Mouse (Mus musculus) urinary bladder, postnatal 0 days (tissue): ENCODE measurements around the gene Zfp13. TPM values are rescaled to one million over a fixed set of nuclear protein-coding genes. Genes with fewer than 3 reads are reported as not detected.

Source experiments
- polyA plus RNA-seq: library from polyadenylated mRNA; unstranded; fragments of >200 nt; fragmentation: Nextera tagmentation; extraction: Ambion mirVana; gene quantifications from 2 replicates; pipeline ENCODE4 v1.2.1, GENCODE M21; 2015

Gene Zfp13
- polyA plus RNA-seq: 4.9 and 5.1 TPM in 2 replicates

DNA sequence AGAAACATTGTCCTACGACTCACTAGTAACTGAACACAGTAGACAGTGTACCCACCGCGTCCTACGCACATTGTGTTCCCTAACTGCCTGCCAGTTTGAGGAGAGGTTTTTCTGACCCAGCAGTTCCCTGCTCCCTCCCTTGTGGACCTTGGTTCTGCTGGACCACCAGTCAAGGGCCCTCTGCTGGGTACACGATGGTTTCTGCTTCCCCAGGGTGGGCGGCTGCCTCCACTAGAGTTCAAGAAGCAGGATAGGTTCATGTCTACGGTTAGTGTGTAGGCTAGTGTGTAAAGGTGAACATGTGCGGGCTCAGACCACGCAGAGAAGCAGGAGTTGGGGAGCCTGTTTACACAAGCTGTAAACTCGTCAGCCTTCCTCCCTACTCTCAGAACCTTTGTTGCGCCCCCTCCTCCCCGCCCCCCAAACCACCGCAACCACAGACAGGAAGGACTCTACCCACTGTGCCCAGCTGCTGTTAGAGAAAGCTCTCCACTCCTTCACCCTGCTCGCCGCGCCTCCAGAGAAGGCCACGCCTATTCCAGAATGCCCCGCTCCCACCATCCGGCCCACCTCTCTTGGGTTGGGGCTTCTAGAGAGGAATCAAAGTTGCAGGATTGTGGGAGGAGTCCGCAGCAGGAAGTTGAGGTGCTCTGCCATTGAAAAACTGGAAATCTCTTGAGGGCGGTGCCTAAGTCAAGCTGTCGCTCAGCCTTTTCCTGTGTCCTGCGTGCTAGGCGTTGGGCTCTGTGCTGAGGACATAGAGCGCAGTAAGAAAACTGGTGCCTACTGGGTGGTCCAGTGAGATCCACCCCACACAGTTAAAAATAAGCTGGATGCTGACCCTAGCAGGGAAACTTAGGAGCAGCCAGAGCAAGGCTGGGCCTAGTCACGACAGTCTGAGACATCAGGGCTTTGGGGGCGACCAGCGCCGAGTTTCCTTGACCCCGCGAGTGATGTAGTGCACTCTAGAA is at the start of gene Zfp13:
TSS of gene Zfp13 (minus strand) at position 906 of the 971 bp plus-strand sequence.

GRCm38 (mm10) chr17:23644613-23645495 is 45.6 kb upstream of the Zfp13 start, which contains the start of gene Mmp25:
Gene Mmp25, minus strand, starts transcription at chr17:23645277.

DNA sequence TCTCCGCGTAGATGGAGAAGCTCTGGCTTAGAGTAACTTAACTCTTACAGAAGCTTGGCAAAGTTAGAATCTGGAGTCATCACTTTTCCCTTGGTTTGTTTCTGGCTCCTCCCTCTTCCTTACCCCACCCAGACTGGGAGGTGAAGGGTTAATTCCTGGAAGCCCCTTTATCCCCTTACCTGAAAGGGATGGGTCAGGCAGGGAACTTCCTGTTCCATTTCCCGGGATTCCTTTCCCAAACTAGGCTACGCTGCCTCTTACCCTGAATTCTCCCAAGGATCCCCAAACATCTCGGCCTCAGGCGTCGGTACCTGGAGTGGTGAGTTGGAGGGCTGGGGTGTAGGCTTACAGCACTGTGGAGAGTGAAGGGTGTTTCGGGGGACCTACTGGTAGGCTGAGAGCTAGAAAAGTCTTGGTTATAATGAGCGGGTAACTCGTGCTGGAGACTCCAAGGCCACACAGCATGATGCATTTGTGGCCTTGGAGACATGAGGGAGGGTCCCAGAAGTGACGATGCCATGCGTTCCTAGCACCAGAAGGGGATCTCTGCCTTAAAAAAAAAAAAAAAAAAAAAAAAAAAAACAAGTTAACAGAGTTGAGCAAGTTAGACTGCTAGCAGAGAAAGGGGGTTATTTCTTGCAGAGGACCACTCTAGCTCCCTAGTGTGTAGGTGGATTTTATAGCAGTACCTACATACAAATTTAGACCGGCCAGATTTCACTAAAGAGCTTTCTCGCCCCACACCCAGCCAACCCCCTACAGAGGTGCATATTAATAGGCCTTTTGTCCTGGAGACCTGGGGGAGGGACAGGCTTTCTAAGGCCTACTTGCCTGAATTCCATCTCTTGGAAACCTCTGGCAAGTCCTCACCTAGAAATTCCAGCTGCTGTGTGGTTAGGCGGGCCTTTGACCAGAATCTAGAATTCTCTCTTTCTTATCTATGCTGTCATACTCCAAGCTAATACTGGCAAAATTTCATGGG is 1.6 kb upstream of the Zfp13 start, which contains the start of gene Zscan10:
TSS of gene Zscan10 (plus strand) at position 216 of the 982 bp plus-strand sequence.

GRCm38 (mm10) chr17:23563595-23564367 is 35.5 kb downstream of the Zfp13 start, which contains the start of gene Zfp213:
Gene Zfp213, minus strand, starts transcription at chr17:23564238.

Other genes starting within 250 kb of the Zfp13 start
- not detected in 2 replicates for gene Vmn2r116, start 214.9 kb downstream of the Zfp13 start, polyA plus RNA-seq
- gene Vmn2r117, start 119.8 kb downstream of the Zfp13 start, polyA plus RNA-seq: not detected in 2 replicates
- gene Zfp213, start 35.2 kb downstream of the Zfp13 start, polyA plus RNA-seq: 8.0 TPM in 2 replicates
- not detected in 2 replicates for gene Zscan10, start 1.4 kb upstream of the Zfp13 start, polyA plus RNA-seq
- gene Mmp25, start 45.8 kb upstream of the Zfp13 start, polyA plus RNA-seq: 0.11 and 0.14 TPM in 2 replicates
- gene Bicdl2, start 61.0 kb upstream of the Zfp13 start, polyA plus RNA-seq: 6.3 and 8.5 TPM in 2 replicates
- 272 and 288 TPM in 2 replicates for gene Hcfc1r1, start 74.1 kb upstream of the Zfp13 start, polyA plus RNA-seq
- 18.7 and 18.8 TPM in 2 replicates for gene Thoc6, start 74.4 kb upstream of the Zfp13 start, polyA plus RNA-seq
- gene Tnfrsf12a, start 78.0 kb upstream of the Zfp13 start, polyA plus RNA-seq: 82.9 and 116 TPM in 2 replicates
- gene Cldn6, start 79.8 kb upstream of the Zfp13 start, polyA plus RNA-seq: 0.15 and 0.33 TPM in 2 replicates
- not detected in 2 replicates for gene Cldn9, start 84.5 kb upstream of the Zfp13 start, polyA plus RNA-seq
- gene 1520401A03Rik, start 123.3 kb upstream of the Zfp13 start, polyA plus RNA-seq: 0.04 TPM in 1 of 2 replicates, not detected in the other
- 19.7 and 21.9 TPM in 2 replicates for gene Pkmyt1, start 126.8 kb upstream of the Zfp13 start, polyA plus RNA-seq
- gene Paqr4, start 141.4 kb upstream of the Zfp13 start, polyA plus RNA-seq: 21.7 and 28.3 TPM in 2 replicates
- gene Kremen2, start 146.3 kb upstream of the Zfp13 start, polyA plus RNA-seq: 0.07 and 0.13 TPM in 2 replicates
- gene Flywch1, start 172.1 kb upstream of the Zfp13 start, polyA plus RNA-seq: 26.5 and 28.3 TPM in 2 replicates
- gene Flywch2, start 186.6 kb upstream of the Zfp13 start, polyA plus RNA-seq: 11.5 and 14.0 TPM in 2 replicates
- 230 and 239 TPM in 2 replicates for gene Srrm2, start 191.0 kb upstream of the Zfp13 start, polyA plus RNA-seq
- gene Elob, start 229.6 kb upstream of the Zfp13 start, polyA plus RNA-seq: 1,134 TPM in 2 replicates
- not detected in 2 replicates for gene Prss33, start 236.6 kb upstream of the Zfp13 start, polyA plus RNA-seq
- 1.1 and 1.5 TPM in 2 replicates for gene Prss32, start 244.4 kb upstream of the Zfp13 start, polyA plus RNA-seq
- gene Prss41, start 244.7 kb upstream of the Zfp13 start, polyA plus RNA-seq: 0.12 TPM in 1 of 2 replicates, not detected in the other